Mouse (Mus musculus): Measurements from ENCODE around the gene Vwa3a.
A peak's percentile ranks its signal among the peaks of the same experiment; 100 is the strongest.

The Vwa3a gene

GRCm38 (mm10) chr7:120746821-120747220 is 7.7 kb downstream of the Vwa3a start:
- no peak for DNase-seq (ENCODE audit: low spot score)

GRCm38 (mm10) chr7:120748478-120748877 is 9.4 kb downstream of the Vwa3a start:
- DNase-seq (ENCODE audit: low spot score) = no peak

DNA sequence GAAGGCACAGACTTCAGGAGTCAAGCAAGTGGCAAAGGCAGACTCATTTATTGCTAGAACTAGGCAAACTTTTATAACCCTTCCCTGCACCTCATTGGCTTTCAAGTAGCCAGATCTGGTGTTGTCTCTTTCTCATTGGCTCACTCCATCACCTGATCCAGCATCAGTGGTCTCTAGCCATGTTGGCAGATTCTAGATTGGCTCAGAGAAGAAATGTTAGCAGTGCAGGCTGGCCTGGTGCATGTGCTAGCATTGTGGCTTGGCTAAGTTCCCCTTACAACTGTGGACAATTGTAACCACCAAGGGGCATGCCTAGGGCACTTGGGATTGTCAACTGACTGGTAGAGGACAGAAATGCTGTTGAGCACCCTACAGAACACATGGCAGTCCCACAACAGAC is 12.2 kb downstream of the Vwa3a start:
- no peak for DNase-seq (ENCODE audit: low spot score)

- no peak for DNase-seq (ENCODE audit: low spot score)
These were observed 12.8 kb downstream of the Vwa3a start for GRCm38 (mm10) chr7:120751906-120752305.

DNA sequence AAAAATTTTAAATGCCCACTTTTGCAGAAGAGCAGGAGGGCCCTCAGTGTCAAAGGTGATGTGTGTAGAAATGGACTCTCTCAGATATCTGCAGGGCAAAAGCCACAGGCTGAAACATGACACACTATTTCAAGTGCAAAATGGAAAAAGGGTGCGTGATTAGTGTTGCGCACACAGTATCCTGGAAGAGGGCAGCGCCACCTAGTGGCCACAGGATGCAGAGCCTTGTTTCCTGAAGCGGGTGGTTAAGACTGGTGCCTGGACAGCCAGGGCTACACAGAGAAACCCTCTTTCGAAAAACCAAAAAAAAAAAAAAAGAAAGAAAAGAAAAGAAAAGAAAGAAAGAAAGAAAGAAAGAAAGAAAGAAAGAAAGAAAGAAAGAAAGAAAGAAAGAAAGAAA is 15.6 kb downstream of the Vwa3a start:
- DNase-seq (ENCODE audit: low spot score) = peak; percentile 95

DNA sequence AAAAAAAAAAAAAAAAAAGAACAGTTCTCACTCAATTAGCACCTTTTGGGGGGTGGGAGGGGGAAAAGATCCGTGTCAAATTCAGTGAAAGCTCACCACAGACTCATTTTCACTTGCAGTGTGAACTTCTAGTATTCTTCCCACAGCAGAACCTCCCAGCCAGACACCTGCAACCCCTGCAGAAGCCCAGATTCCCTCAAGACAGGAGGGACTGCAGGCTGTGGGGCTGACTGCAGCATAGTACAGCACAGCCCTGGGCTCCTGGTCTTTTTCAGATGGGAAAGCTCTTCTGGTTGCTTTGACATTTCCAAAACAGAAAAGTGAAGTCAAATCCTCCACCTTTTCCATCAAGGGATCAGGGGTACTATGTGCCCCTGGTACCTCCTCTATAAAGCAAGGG is 28.3 kb downstream of the Vwa3a start:
- DNase-seq (ENCODE audit: low spot score) = no peak

DNA sequence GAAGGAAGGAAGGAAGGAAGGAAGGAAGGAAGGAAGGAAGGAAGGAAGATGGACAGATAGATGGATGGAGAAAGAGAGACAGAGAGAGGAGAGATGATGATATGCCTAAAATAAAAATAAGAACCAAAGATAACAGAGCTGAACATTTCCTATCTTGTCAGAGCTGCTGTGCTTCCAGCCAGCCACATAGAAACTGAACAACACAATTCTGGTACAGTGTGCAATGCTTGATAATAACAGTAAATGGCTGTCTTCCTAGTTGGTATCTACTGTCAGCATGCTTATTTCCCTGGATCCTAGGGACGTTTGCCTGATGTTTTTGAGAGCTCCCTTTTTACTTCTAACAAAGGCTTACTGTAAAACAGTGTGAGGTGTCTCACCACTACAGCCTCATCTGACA is 32.3 kb downstream of the Vwa3a start:
- DNase-seq (ENCODE audit: low spot score) = no peak

- DNase-seq (ENCODE audit: low spot score) = no peak
These were observed 38.9 kb downstream of the Vwa3a start for GRCm38 (mm10) chr7:120778012-120778411.

DNA sequence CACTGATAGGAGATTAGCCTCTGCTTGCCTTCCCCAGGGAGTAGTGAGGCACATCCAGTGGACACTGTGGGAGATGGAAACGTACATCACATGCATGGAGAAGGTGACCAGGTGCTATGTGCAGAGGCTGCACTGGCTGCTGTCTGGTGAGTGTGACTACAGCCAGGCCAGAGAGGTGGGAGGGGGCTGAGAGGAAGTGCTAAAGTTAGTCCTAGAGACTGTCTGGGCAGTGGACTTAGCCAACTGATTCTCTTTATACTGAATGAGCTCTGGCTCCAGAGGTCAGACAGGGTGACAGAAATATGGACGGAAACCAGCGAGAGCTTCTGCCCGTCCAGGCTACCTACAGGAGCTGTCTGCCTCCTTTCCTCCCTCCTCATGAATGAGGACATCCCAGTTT is 56.4 kb downstream of the Vwa3a start:
- no peak for DNase-seq (ENCODE audit: low spot score)

GRCm38 (mm10) chr7:120796369-120796768 is 57.3 kb downstream of the Vwa3a start:
- no peak for DNase-seq (ENCODE audit: low spot score)

DNA sequence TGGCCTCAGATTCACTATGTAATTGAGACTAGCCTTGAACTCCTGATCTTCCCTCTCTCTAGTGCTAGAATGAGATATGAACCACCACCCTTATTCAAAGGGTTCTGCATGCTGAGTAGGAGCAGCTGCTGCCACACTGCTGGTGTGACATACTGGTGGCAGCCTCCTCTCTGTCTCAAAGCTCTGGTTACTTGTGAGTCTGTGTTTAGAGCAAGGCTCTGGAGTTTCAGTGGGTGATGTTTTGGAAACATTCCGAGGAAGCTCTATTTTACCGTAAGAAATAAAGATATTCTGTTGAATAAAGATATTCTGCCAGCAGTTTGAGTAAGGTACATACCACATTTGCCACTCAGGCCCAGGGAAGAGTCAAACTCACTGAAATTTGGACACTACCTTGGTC is 64.2 kb downstream of the Vwa3a start:
- no peak for DNase-seq (ENCODE audit: low spot score)

DNA sequence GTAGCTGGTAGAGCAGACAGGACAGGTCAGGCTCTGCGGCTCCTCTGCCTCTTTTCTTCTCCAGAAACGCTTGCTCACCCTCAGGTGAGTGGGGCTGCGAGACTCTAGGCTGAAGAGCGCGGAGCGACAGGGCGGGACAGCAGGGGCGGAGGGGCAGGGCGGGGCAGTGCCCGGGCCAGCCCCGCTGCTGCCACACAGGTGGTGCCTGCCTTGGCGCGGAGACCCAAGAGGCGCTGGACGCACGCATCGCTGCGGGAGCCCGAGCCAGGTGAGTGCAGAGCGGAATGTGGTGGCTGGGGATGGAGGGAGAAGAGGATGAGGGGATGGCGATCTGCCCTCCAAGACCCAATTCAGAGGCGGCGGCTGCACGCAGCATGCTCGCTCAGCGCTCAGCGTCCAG is 70.6 kb downstream of the Vwa3a start:
- DNase-seq (ENCODE audit: low spot score) = no peak

DNA sequence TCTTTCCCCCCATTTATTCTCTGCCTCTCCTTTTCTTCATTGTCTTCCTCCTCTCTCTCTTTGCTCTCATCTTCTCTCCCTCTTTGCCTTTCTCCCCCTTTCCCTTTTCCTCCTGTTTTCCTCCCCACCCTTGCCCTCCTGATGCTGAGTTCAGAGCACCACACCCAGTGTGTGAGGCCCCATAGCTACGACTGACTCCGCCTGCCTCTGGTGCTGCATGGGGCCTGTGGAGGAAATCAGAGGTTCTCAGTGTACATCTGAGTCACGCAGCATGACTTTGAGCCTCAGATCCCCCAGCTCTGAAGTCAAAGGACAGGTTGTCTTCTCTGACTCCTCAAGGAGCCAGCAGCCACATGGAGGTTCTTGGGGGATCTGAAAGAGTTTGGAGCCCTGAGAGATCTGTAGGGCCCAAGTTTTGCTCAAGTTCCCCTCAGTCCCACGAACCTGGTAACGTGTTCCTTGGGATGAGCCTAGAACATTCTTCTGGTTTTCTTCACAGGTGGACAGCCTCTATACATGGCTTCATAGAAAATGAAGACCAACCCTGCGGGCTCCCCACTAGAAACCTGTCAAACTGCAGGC is 72.8 kb downstream of the Vwa3a start, which contains the start of gene Gm5737:
Gene Gm5737 (plus strand): TSS at position 532 of the 582 bp plus-strand sequence.
- DNase-seq (ENCODE audit: low spot score) = no peak

DNA sequence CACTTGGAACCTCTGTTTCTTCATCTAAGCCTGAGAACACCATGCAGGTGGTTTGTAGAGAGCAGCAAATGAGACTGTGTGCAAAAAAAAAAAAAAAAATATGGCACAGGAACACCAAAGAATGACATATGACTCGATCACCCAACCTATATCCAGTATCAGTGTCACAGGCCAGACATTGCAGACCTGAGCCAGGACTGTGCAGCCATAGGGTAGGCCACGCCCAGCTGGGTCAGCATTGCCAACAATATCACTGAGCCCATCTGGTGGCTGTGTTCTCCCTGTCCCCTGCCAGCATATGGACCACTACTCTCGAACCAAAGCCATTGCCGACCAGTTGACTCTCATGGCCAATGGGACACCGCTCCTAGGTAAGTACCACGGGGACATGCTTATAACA is 78.4 kb downstream of the Vwa3a start:
- no peak for DNase-seq (ENCODE audit: low spot score)

DNA sequence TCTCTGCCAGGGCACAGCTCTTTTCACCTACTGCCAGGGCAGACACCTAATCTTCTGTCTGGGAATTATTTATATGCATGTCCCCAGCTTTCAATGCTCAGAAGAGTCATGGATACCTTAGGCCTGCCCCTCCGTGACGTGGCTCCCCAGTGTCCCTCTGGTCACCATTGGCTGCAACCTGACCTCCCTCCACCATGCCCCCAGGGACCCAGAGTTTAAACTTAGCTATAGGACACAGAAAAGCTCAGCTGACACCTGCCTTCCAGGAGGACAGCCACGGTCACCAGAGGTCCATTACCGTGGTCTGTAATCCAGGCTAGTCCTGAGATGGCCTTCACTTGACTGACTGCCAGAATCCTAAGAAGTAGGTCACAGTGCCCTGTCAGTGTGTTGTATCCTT is 80.3 kb downstream of the Vwa3a start:
- no peak for DNase-seq (ENCODE audit: low spot score)

- peak; percentile 84 for DNase-seq (ENCODE audit: low spot score)
These were observed 84.1 kb downstream of the Vwa3a start for GRCm38 (mm10) chr7:120823248-120823647.

DNA sequence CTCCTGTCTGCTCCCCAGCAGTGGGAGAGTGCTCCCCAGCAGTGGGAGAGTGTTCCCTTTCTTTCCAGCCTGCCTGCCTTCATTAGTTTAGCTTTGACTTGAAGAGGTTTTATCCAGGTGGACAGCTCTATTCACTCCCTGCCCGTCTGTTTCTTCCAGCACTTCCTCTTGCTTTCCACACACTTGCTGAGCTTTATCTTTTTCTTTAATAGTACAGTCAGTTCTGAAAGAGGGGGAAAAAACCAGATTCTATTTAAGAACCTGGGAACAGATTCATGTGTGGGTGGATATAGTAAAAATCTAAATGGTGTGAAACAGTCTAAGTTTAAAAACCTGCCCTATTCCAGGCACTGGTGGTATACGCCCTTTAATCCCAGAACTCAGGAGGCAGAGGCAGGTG is 86.0 kb downstream of the Vwa3a start:
- no peak for DNase-seq (ENCODE audit: low spot score)

DNA sequence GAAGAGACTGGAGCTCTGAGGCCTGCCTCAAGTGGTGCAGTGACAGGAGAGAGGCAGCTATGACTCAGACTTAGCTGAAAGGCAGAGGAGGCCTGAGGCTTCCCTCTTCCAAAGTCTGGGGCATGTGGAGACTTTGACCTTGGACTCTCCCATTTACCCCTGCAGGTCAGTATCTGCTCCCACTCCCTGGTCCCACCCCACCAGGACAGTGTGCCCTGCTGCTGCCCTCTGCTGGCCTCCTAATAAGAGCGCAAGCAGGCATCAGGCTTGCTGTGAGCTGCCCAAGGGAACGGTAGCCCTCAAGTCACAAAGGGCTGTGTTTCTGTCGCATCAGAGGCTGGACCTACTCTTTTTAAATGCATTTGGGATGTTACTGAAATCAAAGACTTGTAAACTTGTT is 87.3 kb downstream of the Vwa3a start:
- DNase-seq (ENCODE audit: low spot score) = peak; percentile 72

DNA sequence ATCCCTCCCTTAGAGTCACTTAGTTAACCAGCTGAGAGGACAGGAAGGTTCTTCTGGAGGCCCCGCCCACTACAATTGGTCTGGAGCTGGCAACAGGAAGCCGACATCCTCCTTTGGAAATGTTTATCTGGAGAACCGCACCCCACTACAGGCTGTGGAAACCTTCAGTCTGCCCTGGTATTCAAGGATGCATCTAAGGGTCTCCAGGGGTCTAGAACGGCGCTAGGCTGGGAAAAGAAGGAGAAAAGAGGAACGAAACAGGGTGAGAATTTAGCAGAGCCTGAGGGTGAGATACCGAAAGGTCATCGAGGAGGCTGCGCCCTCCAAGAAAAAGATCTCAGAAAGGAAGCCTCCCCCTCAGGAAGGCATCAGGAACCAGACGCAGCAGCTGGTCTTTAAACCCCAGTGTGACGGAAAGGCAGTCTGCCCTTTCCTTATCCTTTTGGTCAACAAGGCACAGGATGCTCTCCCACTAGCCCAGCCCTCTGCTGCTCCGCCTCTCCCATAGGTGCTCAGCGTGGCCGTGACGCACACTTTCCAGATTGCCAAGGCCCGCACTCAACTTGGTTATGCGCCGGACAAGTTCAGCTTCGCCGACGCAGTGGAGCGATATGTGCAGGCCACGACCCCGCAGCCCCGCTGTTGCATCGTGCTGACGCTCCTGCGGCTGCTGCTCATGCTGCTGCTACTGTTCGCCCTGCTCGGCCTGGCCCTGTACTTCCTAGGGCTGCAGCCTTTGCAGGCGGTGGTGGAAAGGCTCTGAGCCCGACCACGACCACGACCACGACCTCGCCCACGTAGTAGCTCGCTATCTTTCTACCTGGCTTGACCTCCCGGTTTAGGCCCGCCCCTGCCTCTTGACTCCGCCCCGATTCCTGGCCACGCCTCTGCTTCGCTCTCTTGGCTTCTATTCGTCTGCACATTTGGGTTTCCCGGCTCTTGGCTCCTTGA is 91.6 kb downstream of the Vwa3a start:
- DNase-seq (ENCODE audit: low spot score) = peak; percentile 79

- no peak for DNase-seq (ENCODE audit: low spot score)
These were observed 95.3 kb downstream of the Vwa3a start for GRCm38 (mm10) chr7:120834426-120834825.

DNA sequence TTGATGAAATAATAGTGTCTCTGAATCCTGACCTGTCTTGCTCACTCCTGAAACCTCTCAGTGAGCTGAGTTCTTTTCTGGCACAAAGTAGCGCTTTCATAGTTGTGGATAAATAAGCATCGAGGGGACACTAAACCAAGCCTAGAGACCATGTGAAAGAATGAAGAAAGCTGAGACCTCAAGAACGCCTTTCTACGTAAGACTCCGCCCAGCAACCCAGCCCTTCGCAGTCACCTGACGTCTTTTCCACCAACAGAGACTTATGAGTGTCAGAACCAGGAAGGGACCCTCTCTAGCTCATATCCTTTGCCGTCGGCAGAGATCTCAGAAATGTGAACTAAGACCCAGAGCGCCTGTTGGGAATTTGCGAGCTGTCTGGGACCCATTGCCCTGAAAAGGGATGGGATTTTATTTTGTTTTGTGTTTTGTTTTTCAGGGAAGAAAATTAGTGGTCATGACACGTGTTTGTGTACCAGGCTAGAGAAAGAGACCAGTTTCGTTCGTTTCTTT is 95.8 kb downstream of the Vwa3a start:
- peak; percentile 82 for DNase-seq (ENCODE audit: low spot score)

DNA sequence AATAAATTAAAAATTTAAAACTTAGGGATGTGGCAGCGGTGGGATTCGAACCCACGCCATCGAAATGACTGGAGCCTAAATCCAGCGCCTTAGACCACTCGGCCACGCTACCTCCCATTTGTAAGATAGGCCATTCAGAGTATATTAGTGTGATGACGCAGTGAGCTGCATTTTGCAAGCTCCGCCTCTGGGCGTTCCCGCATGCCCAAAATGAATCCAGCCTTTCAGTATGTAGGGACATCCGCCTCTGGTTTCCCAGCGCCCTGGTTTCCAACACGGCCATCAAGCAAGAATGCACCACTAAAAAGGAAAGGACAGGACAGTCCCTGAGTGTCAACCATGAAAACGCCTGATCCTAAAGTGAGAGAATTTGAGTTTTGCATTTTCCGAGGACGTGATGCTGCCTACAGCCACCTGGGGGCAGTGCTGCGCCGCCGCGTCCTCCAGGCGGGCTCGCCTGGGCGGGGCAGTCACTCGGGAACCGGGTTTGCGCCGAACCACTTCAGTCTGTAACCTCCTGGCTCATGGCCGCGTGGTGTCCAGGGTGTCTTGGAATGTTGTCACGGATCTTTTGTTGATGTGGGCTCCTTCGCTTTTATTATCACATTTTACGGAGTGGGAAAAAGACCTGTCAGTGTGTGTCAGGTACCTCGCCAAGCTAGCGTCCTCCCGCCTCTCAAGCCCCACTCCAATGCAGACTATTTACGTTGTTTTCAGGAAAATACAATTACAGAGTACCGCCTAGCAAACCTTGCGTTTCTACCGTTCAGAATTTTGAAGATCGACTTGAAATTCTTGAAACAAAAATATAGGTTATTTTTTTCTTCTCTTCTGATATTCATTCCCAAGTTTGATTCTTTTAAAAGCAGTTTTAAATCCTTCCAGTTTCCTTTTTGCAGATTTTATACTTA is 96.6 kb downstream of the Vwa3a start:
- peak; percentile 94 for DNase-seq (ENCODE audit: low spot score)

Data from embryo, embryonic 10 days (tissue).